Mouse (Mus musculus): ENCODE results near the gene Lztr1. TPM values are rescaled to one million over a fixed set of nuclear protein-coding genes. Genes with fewer than 3 reads are reported as not detected.

Gene Lztr1
- polyA plus RNA-seq, 1 experiment from 2014 or later: 27.3 TPM

GRCm38 (mm10) chr16:17510686-17511085 is 2.2 kb downstream of the Lztr1 start:
- no peak overlapping the region for H3K4me2 ChIP-seq (replicated peaks; ENCODE audit: low read depth)
- H3K9ac ChIP-seq (ENCODE audit: low read length): no peak overlapping the region
- DNase-seq (ENCODE audit: low spot score): no peak
- H3K27me3 ChIP-seq (ENCODE audit: control insufficient read depth, insufficient read depth, low read length): no peaks in the 10 kb centered on the region
- H3K4me3 ChIP-seq (ENCODE audit: low read depth, low read length): no peak overlapping the region
- TF ChIP-seq EP300 (optimal IDR thresholded peaks at IDR 0.05): no peak
- no peak for TF ChIP-seq CTCF (IDR thresholded peaks at IDR 0.05; ENCODE audit: low read depth)
- H3K27ac ChIP-seq (replicated peaks): no peak overlapping the region
- peaks cover 9% of the 10 kb centered on the region for H3K36me3 ChIP-seq (ENCODE audit: control insufficient read depth, insufficient read depth, low read length)
- H3K4me1 ChIP-seq (replicated peaks; ENCODE audit: control insufficient read depth, insufficient read depth): peaks cover 2% of the 10 kb centered on the region; the same call in 1 of the 2 replicates
- no peaks in the 10 kb centered on the region for H3K9me3 ChIP-seq (ENCODE audit: control insufficient read depth, low read length)
- ATAC-seq (ENCODE audit: low FRiP score, low TSS enrichment): no peak
- WGBS: 60% methylated on average over 2 of the region's 2 CpGs

GRCm38 (mm10) chr16:17511431-17511830 is 2.9 kb downstream of the Lztr1 start:
- Histone ChIP-seq H3K9me3 (ENCODE audit: control insufficient read depth, low read length) (no peaks in the 10 kb centered on the region), H3K36me3 (ENCODE audit: control insufficient read depth, insufficient read depth, low read length) (peaks cover 14% of the 10 kb centered on the region), H3K9ac (ENCODE audit: low read length) (no peak overlapping the region), H3K4me2 (replicated peaks; ENCODE audit: low read depth) (no peak overlapping the region), H3K4me1 (replicated peaks; ENCODE audit: control insufficient read depth, insufficient read depth) (peaks cover 2% of the 10 kb centered on the region; the same call in 1 of the 2 replicates), H3K4me3 (ENCODE audit: low read depth, low read length) (no peak overlapping the region), H3K27me3 (ENCODE audit: control insufficient read depth, insufficient read depth, low read length) (no peaks in the 10 kb centered on the region), H3K27ac (replicated peaks) (no peak overlapping the region)
- 90% methylated on average over 4 of the region's 4 CpGs for WGBS
- no peak for ATAC-seq (ENCODE audit: low FRiP score, low TSS enrichment)
- TF ChIP-seq CTCF (IDR thresholded peaks at IDR 0.05; ENCODE audit: low read depth): no peak
- no peak for TF ChIP-seq EP300 (optimal IDR thresholded peaks at IDR 0.05)
- DNase-seq (ENCODE audit: low spot score): no peak

GRCm38 (mm10) chr16:17518910-17519309 is 10.4 kb downstream of the Lztr1 start:
- DNase-seq (ENCODE audit: low spot score) (no peak), ATAC-seq (ENCODE audit: low FRiP score, low TSS enrichment) (no peak)
- H3K9ac ChIP-seq (ENCODE audit: low read length): no peak overlapping the region
- TF ChIP-seq CTCF (IDR thresholded peaks at IDR 0.05; ENCODE audit: low read depth) (no peak), EP300 (optimal IDR thresholded peaks at IDR 0.05) (no peak)
- no peaks in the 10 kb centered on the region for H3K9me3 ChIP-seq (ENCODE audit: control insufficient read depth, low read length)
- H3K4me2 ChIP-seq (replicated peaks; ENCODE audit: low read depth): no peak overlapping the region
- H3K4me3 ChIP-seq (ENCODE audit: low read depth, low read length): no peak overlapping the region
- no peaks in the 10 kb centered on the region for H3K27me3 ChIP-seq (ENCODE audit: control insufficient read depth, insufficient read depth, low read length)
- H3K4me1 ChIP-seq (replicated peaks; ENCODE audit: control insufficient read depth, insufficient read depth): no peaks in the 10 kb centered on the region
- WGBS: 81% methylated on average over 2 of the region's 2 CpGs
- no peak overlapping the region for H3K27ac ChIP-seq (replicated peaks)
- peaks cover 52% of the 10 kb centered on the region for H3K36me3 ChIP-seq (ENCODE audit: control insufficient read depth, insufficient read depth, low read length)

- TF ChIP-seq EP300 (optimal IDR thresholded peaks at IDR 0.05): no peak
- TF ChIP-seq CTCF (IDR thresholded peaks at IDR 0.05; ENCODE audit: low read depth): no peak
- Histone ChIP-seq H3K36me3 (ENCODE audit: control insufficient read depth, insufficient read depth, low read length) (peaks cover 47% of the 10 kb centered on the region), H3K4me2 (replicated peaks; ENCODE audit: low read depth) (no peak overlapping the region), H3K27ac (replicated peaks) (no peak overlapping the region), H3K4me3 (ENCODE audit: low read depth, low read length) (no peak overlapping the region), H3K9me3 (ENCODE audit: control insufficient read depth, low read length) (no peaks in the 10 kb centered on the region), H3K4me1 (replicated peaks; ENCODE audit: control insufficient read depth, insufficient read depth) (no peaks in the 10 kb centered on the region), H3K27me3 (ENCODE audit: control insufficient read depth, insufficient read depth, low read length) (no peaks in the 10 kb centered on the region), H3K9ac (ENCODE audit: low read length) (no peak overlapping the region)
- WGBS: 91% methylated on average over 11 of the region's 11 CpGs
- ATAC-seq (ENCODE audit: low FRiP score, low TSS enrichment) (no peak), DNase-seq (ENCODE audit: low spot score) (no peak)
These were observed 15.7 kb downstream of the Lztr1 start for GRCm38 (mm10) chr16:17524156-17524555.

GRCm38 (mm10) chr16:17525524-17525923 is 17.0 kb downstream of the Lztr1 start:
- no peak for DNase-seq (ENCODE audit: low spot score)
- ATAC-seq (ENCODE audit: low FRiP score, low TSS enrichment): no peak
- Histone ChIP-seq H3K27me3 (ENCODE audit: control insufficient read depth, insufficient read depth, low read length) (no peaks in the 10 kb centered on the region), H3K4me1 (replicated peaks; ENCODE audit: control insufficient read depth, insufficient read depth) (peaks cover 3% of the 10 kb centered on the region; the same call in 1 of the 2 replicates), H3K36me3 (ENCODE audit: control insufficient read depth, insufficient read depth, low read length) (peaks cover 42% of the 10 kb centered on the region), H3K4me2 (replicated peaks; ENCODE audit: low read depth) (no peak overlapping the region), H3K27ac (replicated peaks) (no peak overlapping the region), H3K9me3 (ENCODE audit: control insufficient read depth, low read length) (no peaks in the 10 kb centered on the region), H3K4me3 (ENCODE audit: low read depth, low read length) (no peak overlapping the region), H3K9ac (ENCODE audit: low read length) (no peak overlapping the region)
- TF ChIP-seq CTCF (IDR thresholded peaks at IDR 0.05; ENCODE audit: low read depth) (no peak), EP300 (optimal IDR thresholded peaks at IDR 0.05) (no peak)
- 83% methylated on average over 3 of the region's 3 CpGs for WGBS

- ATAC-seq (ENCODE audit: low FRiP score, low TSS enrichment) (no peak), DNase-seq (ENCODE audit: low spot score) (no peak)
- WGBS: 89% methylated on average over 6 of the region's 6 CpGs
- Histone ChIP-seq H3K27ac (replicated peaks) (no peak overlapping the region), H3K4me3 (ENCODE audit: low read depth, low read length) (no peak overlapping the region), H3K27me3 (ENCODE audit: control insufficient read depth, insufficient read depth, low read length) (no peaks in the 10 kb centered on the region), H3K4me1 (replicated peaks; ENCODE audit: control insufficient read depth, insufficient read depth) (peaks cover 3% of the 10 kb centered on the region; the same call in 1 of the 2 replicates), H3K9ac (ENCODE audit: low read length) (no peak overlapping the region), H3K4me2 (replicated peaks; ENCODE audit: low read depth) (no peak overlapping the region), H3K9me3 (ENCODE audit: control insufficient read depth, low read length) (no peaks in the 10 kb centered on the region), H3K36me3 (ENCODE audit: control insufficient read depth, insufficient read depth, low read length) (peaks cover 39% of the 10 kb centered on the region)
- TF ChIP-seq CTCF (IDR thresholded peaks at IDR 0.05; ENCODE audit: low read depth): no peak
- TF ChIP-seq EP300 (optimal IDR thresholded peaks at IDR 0.05): no peak
These were observed 17.7 kb downstream of the Lztr1 start for GRCm38 (mm10) chr16:17526223-17526622.

All from stomach, postnatal 0 days (tissue).